Mouse (Mus musculus): ENCODE results near the gene B4galt2. TPM values are rescaled to one million over a fixed set of nuclear protein-coding genes. Genes with fewer than 3 reads are reported as not detected.

B4galt2 gene
- polyA plus RNA-seq, 1 experiment from 2014 or later = 14.0 TPM

DNA sequence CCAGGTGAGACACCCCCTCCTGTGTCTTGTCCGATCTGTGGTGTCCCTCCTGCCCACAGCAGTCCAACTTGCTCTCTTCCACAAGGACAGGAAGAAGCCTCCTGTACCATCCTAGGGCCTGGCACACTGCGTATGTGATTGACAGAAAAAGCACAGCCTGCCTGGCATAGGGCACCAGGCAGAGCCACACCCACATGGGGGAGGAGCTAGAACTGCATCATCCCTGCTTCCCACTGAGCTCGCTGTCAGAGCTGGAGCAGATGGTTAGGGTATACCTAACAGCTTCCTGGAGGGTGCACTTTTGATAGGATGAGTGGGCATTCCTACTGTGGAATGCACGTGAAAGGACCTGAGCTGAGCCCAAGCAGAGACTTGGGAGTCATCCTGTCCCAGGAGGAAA, 20.5 kb downstream of the B4galt2 start:
- no peak overlapping the region for H3K4me3 ChIP-seq (replicated peaks)
- no peak overlapping the region for H3K27ac ChIP-seq
- WGBS = 51% methylated on average over 4 of the region's 4 CpGs
- H3K36me3 ChIP-seq = no peaks in the 10 kb centered on the region
- H3K9me3 ChIP-seq = no peaks in the 10 kb centered on the region
- no peaks in the 10 kb centered on the region for H3K27me3 ChIP-seq (replicated peaks)
- H3K9ac ChIP-seq = no peak overlapping the region
- no peak overlapping the region for H3K4me2 ChIP-seq (replicated peaks)
- ATAC-seq = peak; percentile 18; the same call in 1 of the 2 replicates
- peaks cover 23% of the 10 kb centered on the region; the same call in 1 of the 2 replicates for H3K4me1 ChIP-seq (replicated peaks)

- Histone ChIP-seq H3K4me1 (replicated peaks) (0 out of 2 replicates have a peak, but pooled peaks cover 12% of the 10 kb centered on the region), H3K36me3 (0 out of 2 replicates have a peak, but pooled peaks cover 2% of the 10 kb centered on the region), H3K27me3 (replicated peaks) (no peaks in the 10 kb centered on the region), H3K4me2 (replicated peaks) (no peak overlapping the region), H3K27ac (no peak overlapping the region), H3K9me3 (no peaks in the 10 kb centered on the region), H3K4me3 (replicated peaks) (no peak overlapping the region), H3K9ac (no peak overlapping the region)
- 87% methylated on average over 9 of the region's 9 CpGs for WGBS
- ATAC-seq = no peak
These were observed 22.7 kb downstream of the B4galt2 start for GRCm38 (mm10) chr4:117860570-117860969.

GRCm38 (mm10) chr4:117858794-117859193, 24.5 kb downstream of the B4galt2 start:
- Histone ChIP-seq H3K4me3 (replicated peaks) (no peak overlapping the region), H3K27ac (no peak overlapping the region), H3K9ac (no peak overlapping the region), H3K36me3 (0 out of 2 replicates have a peak, but pooled peaks cover 2% of the 10 kb centered on the region), H3K4me2 (replicated peaks) (no peak overlapping the region), H3K4me1 (replicated peaks) (0 out of 2 replicates have a peak, but pooled peaks cover 12% of the 10 kb centered on the region), H3K27me3 (replicated peaks) (no peaks in the 10 kb centered on the region), H3K9me3 (no peaks in the 10 kb centered on the region)
- 0 out of 2 replicates have a peak, but pooled peaks have one; percentile 39 for ATAC-seq
- 72% methylated on average over 3 of the region's 3 CpGs for WGBS

- H3K4me2 ChIP-seq (replicated peaks) = no peak overlapping the region
- H3K9me3 ChIP-seq = no peaks in the 10 kb centered on the region
- H3K4me1 ChIP-seq (replicated peaks) = 0 out of 2 replicates have a peak, but pooled peaks cover 8% of the 10 kb centered on the region
- H3K9ac ChIP-seq = no peak overlapping the region
- H3K36me3 ChIP-seq = 0 out of 2 replicates have a peak, but pooled peaks cover 2% of the 10 kb centered on the region
- H3K27me3 ChIP-seq (replicated peaks) = no peaks in the 10 kb centered on the region
- H3K27ac ChIP-seq = no peak overlapping the region
- WGBS = 83% methylated on average over 9 of the region's 9 CpGs
- no peak for ATAC-seq
- no peak overlapping the region for H3K4me3 ChIP-seq (replicated peaks)
These were observed 28.1 kb downstream of the B4galt2 start for GRCm38 (mm10) chr4:117855146-117855545.

- no peaks in the 10 kb centered on the region for H3K9me3 ChIP-seq
- H3K36me3 ChIP-seq = 0 out of 2 replicates have a peak, but pooled peaks cover 2% of the 10 kb centered on the region
- no peak overlapping the region for H3K4me2 ChIP-seq (replicated peaks)
- no peak for ATAC-seq
- 0 out of 2 replicates have a peak, but pooled peaks cover 2% of the 10 kb centered on the region for H3K4me1 ChIP-seq (replicated peaks)
- no peak overlapping the region for H3K27ac ChIP-seq
- no peaks in the 10 kb centered on the region for H3K27me3 ChIP-seq (replicated peaks)
- H3K4me3 ChIP-seq (replicated peaks) = no peak overlapping the region
- no peak overlapping the region for H3K9ac ChIP-seq
- 82% methylated on average over 10 of the region's 10 CpGs for WGBS
These were observed 31.0 kb downstream of the B4galt2 start for GRCm38 (mm10) chr4:117852152-117852868.

DNA sequence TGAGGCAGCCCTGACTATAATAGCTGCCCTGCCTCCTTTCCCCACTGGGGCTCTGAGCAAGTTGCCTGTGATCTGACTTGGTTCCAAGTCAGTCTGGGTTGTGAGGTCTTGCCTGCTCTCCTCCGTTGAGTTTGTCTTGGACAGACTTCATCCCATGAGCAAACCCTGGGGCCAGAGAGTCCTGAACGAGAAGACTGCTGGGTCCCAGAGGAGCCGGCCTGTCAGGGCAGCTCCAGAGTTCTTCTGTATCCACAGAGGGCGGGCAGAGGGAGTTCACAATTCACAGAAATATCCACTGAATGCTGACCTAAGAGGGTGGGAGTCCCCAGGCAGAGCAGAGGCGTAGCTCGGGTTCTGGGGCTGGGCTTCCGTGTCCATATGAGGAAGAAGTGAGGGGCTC, 32.4 kb downstream of the B4galt2 start:
- Histone ChIP-seq H3K4me1 (replicated peaks) (0 out of 2 replicates have a peak, but pooled peaks cover 2% of the 10 kb centered on the region), H3K9ac (no peak overlapping the region), H3K36me3 (no peaks in the 10 kb centered on the region), H3K9me3 (no peaks in the 10 kb centered on the region), H3K27me3 (replicated peaks) (no peaks in the 10 kb centered on the region), H3K27ac (no peak overlapping the region), H3K4me3 (replicated peaks) (no peak overlapping the region), H3K4me2 (replicated peaks) (no peak overlapping the region)
- ATAC-seq = no peak
- 76% methylated on average over 7 of the region's 7 CpGs for WGBS

GRCm38 (mm10) chr4:117850176-117850575, 33.1 kb downstream of the B4galt2 start:
- ATAC-seq = no peak
- WGBS = 85% methylated on average over 7 of the region's 7 CpGs
- H3K9ac ChIP-seq = no peak overlapping the region

DNA sequence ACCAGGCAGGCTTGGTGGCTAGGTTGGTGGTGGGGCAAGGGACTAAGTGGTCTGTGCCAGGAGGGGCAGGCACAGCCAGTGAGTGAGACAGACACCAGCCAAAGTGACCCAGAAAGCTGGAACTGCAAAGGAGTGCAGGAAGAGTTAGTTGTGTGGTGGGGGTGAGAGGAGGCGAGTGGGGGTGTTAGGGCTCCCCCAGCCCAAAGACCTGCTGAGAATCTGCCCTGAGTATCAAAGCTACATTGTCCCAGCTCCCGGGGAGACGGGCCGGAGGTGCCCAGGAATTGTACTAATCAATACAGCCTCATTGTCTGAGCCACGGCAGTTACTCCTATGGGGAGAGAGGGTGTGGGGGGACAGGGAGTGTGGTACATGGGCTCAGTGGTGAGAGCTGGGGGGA, 33.8 kb downstream of the B4galt2 start:
- no peak for ATAC-seq
- WGBS = 67% methylated on average over 5 of the region's 5 CpGs

More at GRCm38 (mm10) chr4:117850176-117850575, 33.1 kb downstream of the B4galt2 start:
- no peaks in the 10 kb centered on the region for H3K27me3 ChIP-seq (replicated peaks)
- no peaks in the 10 kb centered on the region for H3K9me3 ChIP-seq
- H3K36me3 ChIP-seq = no peaks in the 10 kb centered on the region
- H3K4me3 ChIP-seq (replicated peaks) = no peak overlapping the region
- no peak overlapping the region for H3K4me2 ChIP-seq (replicated peaks)
- H3K27ac ChIP-seq = no peak overlapping the region
- H3K4me1 ChIP-seq (replicated peaks) = 0 out of 2 replicates have a peak, but pooled peaks cover 2% of the 10 kb centered on the region

GRCm38 (mm10) chr4:117849063-117849462, 34.2 kb downstream of the B4galt2 start:
- no peak overlapping the region for H3K4me3 ChIP-seq (replicated peaks)
- no peaks in the 10 kb centered on the region for H3K27me3 ChIP-seq (replicated peaks)
- no peaks in the 10 kb centered on the region for H3K9me3 ChIP-seq
- H3K36me3 ChIP-seq = no peaks in the 10 kb centered on the region
- no peak for ATAC-seq
- 63% methylated on average over 17 of the region's 17 CpGs for WGBS
- H3K9ac ChIP-seq = no peak overlapping the region
- no peak overlapping the region for H3K4me2 ChIP-seq (replicated peaks)
- H3K27ac ChIP-seq = no peak overlapping the region
- 0 out of 2 replicates have a peak, but pooled peaks cover 2% of the 10 kb centered on the region for H3K4me1 ChIP-seq (replicated peaks)

More for the DNA sequence above, 33.8 kb downstream of the B4galt2 start:
- Histone ChIP-seq H3K27me3 (replicated peaks) (no peaks in the 10 kb centered on the region), H3K4me2 (replicated peaks) (no peak overlapping the region), H3K9ac (no peak overlapping the region), H3K27ac (no peak overlapping the region), H3K36me3 (no peaks in the 10 kb centered on the region), H3K4me3 (replicated peaks) (no peak overlapping the region), H3K4me1 (replicated peaks) (0 out of 2 replicates have a peak, but pooled peaks cover 2% of the 10 kb centered on the region), H3K9me3 (no peaks in the 10 kb centered on the region)

DNA sequence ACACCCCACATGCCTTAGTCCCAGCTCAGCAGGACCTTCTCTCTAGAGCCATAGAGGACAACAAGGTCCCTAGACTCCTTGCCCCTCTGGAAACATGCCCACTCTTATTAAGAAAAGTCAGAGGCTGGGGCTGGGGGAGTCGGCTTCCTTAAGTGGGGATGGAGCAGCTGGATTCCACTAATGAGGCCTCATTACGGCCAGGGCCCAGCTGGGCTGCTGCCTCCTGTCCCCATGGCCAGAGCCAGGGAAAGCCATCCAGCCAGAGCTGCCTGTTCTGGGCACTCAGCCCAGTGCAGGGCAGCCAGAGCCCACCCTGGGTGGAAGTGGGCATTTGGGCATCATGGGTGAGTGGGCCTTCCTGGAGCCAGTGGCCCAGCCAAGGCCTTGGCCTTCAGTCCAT, 36.3 kb downstream of the B4galt2 start:
- 0 out of 2 replicates have a peak overlapping the region, but pooled peaks have one; percentile 15 for H3K27ac ChIP-seq
- no peaks in the 10 kb centered on the region for H3K27me3 ChIP-seq (replicated peaks)
- 44% methylated on average over 2 of the region's 2 CpGs for WGBS
- no peak overlapping the region for H3K4me3 ChIP-seq (replicated peaks)
- H3K4me1 ChIP-seq (replicated peaks) = 0 out of 2 replicates have a peak, but pooled peaks cover 2% of the 10 kb centered on the region
- H3K9me3 ChIP-seq = no peaks in the 10 kb centered on the region
- H3K9ac ChIP-seq = no peak overlapping the region
- no peak for ATAC-seq
- no peak overlapping the region for H3K4me2 ChIP-seq (replicated peaks)
- no peaks in the 10 kb centered on the region for H3K36me3 ChIP-seq

GRCm38 (mm10) chr4:117846261-117846660, 37.0 kb downstream of the B4galt2 start:
- Histone ChIP-seq H3K27me3 (replicated peaks) (no peaks in the 10 kb centered on the region), H3K36me3 (no peaks in the 10 kb centered on the region), H3K27ac (no peak overlapping the region), H3K4me1 (replicated peaks) (0 out of 2 replicates have a peak, but pooled peaks cover 2% of the 10 kb centered on the region), H3K4me3 (replicated peaks) (no peak overlapping the region), H3K9me3 (no peaks in the 10 kb centered on the region), H3K4me2 (replicated peaks) (no peak overlapping the region), H3K9ac (no peak overlapping the region)
- no peak for ATAC-seq
- 96% methylated on average over 4 of the region's 4 CpGs for WGBS

DNA sequence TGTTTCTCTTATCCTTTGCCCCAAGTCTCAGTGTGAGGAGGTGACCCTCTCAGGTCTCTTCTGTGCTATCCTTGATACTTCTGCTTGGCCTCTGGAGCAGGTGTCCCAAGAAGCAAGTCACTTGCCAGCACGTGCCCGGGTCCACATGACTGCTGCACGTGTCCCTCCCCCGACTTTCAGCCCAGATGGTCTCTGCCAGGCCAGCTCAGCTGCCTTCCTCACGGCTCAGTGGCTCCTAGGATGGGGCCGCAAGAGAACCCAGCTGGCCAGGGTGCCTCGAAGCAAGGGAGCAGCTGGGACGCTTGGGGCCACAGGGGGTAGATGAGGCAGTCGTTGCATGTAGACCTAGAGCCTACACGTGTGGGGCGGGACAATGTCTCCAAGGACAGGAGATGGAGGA, 38.0 kb downstream of the B4galt2 start:
- WGBS = 83% methylated on average over 11 of the region's 11 CpGs

More for the DNA sequence above, 38.0 kb downstream of the B4galt2 start:
- Histone ChIP-seq H3K9ac (no peak overlapping the region), H3K27ac (no peak overlapping the region), H3K9me3 (no peaks in the 10 kb centered on the region), H3K4me2 (replicated peaks) (no peak overlapping the region), H3K4me1 (replicated peaks) (0 out of 2 replicates have a peak, but pooled peaks cover 2% of the 10 kb centered on the region), H3K4me3 (replicated peaks) (no peak overlapping the region), H3K27me3 (replicated peaks) (no peaks in the 10 kb centered on the region), H3K36me3 (no peaks in the 10 kb centered on the region)
- ATAC-seq = no peak

Measured in intestine, embryonic 15.5 days (tissue).